24 mouse cellular contexts compared by ENCODE assay signal in genomic region chr10:45109974-45110373, GRCm38 (mm10). TPM values are rescaled to one million over a fixed set of nuclear protein-coding genes. Genes with fewer than 3 reads are reported as not detected.
DNase-seq lines count a peak whose midpoint lies in the region; ATAC-seq and TF ChIP-seq lines count a peak whose summit lies in the region.
"Had no signal": no experiment of that assay in that cellular context is flagged by ENCODE, and none has a peak within 500 bp of the region (broad histone marks: within the 10 kb centered on the region; RNA-seq: fewer than 3 reads in every experiment).

No protein-coding gene starts in this region.

- H3K4me1 ChIP-seq in heart, adult 2 months (ENCODE audit: control insufficient read depth, insufficient read depth, low read length) = no peaks in the 10 kb centered on the region
- H3K4me1 ChIP-seq in neural tube, embryonic 14.5 days (ENCODE audit: control insufficient read depth, insufficient read depth, low read length) = no peaks in the 10 kb centered on the region
- no peaks in the 10 kb centered on the region for H3K4me1 ChIP-seq in neural tube, embryonic 15.5 days
- H3K4me1 ChIP-seq in hindbrain, embryonic 16.5 days (ENCODE audit: control insufficient read depth, insufficient read depth, low read depth, low read length) = no peaks in the 10 kb centered on the region
- H3K4me1 ChIP-seq: embryonic facial prominence, embryonic 13.5 days; forebrain, embryonic 10.5 days; forebrain, embryonic 13.5 days had no signal

- H3ac ChIP-seq in myocyte (ENCODE audit: control insufficient read depth, insufficient read length) = no peak overlapping the region

- no peaks in the 10 kb centered on the region for H3K9me3 ChIP-seq in neural tube, embryonic 14.5 days (ENCODE audit: control insufficient read depth, low read length)
- H3K9me3 ChIP-seq in neural tube, embryonic 15.5 days (replicated peaks) = no peaks in the 10 kb centered on the region
- H3K9me3 ChIP-seq in hindbrain, embryonic 16.5 days (ENCODE audit: control insufficient read depth, low read length) = no peaks in the 10 kb centered on the region
- H3K9me3 ChIP-seq: embryonic facial prominence, embryonic 13.5 days; forebrain, embryonic 10.5 days; forebrain, embryonic 13.5 days; heart, embryonic 15.5 days had no signal

- WGBS in heart, adult 2 months = 71% methylated on average over 6 of the region's 6 CpGs
- WGBS in neural tube, embryonic 14.5 days = 76% methylated on average over 6 of the region's 6 CpGs
- 81% methylated on average over 6 of the region's 6 CpGs for WGBS in neural tube, embryonic 15.5 days
- 89% methylated on average over 6 of the region's 6 CpGs for WGBS in hindbrain, embryonic 16.5 days

- intact Hi-C loops in heart, adult 2 months (cut with DNase I) = loop anchor here (5.0 kb wide), 2 partner anchors 72 to 262 kb away; no protein-coding TSS in a partner anchor
- intact Hi-C loops in heart, postnatal 36 days (cut with DNase I) = no loop called here

- H3K9ac ChIP-seq in heart, adult 2 months (ENCODE audit: low read depth, low read length) = no peak overlapping the region
- no peak overlapping the region for H3K9ac ChIP-seq in neural tube, embryonic 14.5 days (replicated peaks; ENCODE audit: low read depth, low read length)
- H3K9ac ChIP-seq in neural tube, embryonic 15.5 days (replicated peaks) = no peak overlapping the region
- no peak overlapping the region for H3K9ac ChIP-seq in hindbrain, embryonic 16.5 days (ENCODE audit: low read depth, low read length)
- H3K9ac ChIP-seq: embryonic facial prominence, embryonic 13.5 days; forebrain, embryonic 13.5 days; heart, embryonic 15.5 days; hindbrain, embryonic 14.5 days had no signal

- ATAC-seq in neural tube, embryonic 14.5 days (ENCODE audit: low read depth) = 0 out of 2 replicates have a peak, but pooled peaks have one; percentile 33
- no peak for ATAC-seq in neural tube, embryonic 15.5 days (ENCODE audit: low FRiP score)
- no peak for ATAC-seq in hindbrain, embryonic 16.5 days
- ATAC-seq: forebrain, embryonic 13.5 days; forebrain, embryonic 16.5 days; intestine, postnatal 0 days; Patski had no signal

- H3K79me2 ChIP-seq in heart, adult 2 months (replicated peaks; ENCODE audit: control insufficient read depth, insufficient read depth, low read length) = no peaks in the 10 kb centered on the region
- H3K79me2 ChIP-seq in myocyte (ENCODE audit: control insufficient read depth, insufficient read depth) = no peaks in the 10 kb centered on the region

- no peak for TF ChIP-seq CTCF in heart, adult 2 months (IDR thresholded peaks at IDR 0.05)

- no peak overlapping the region for H3K4me2 ChIP-seq in neural tube, embryonic 14.5 days (ENCODE audit: low read depth, low read length)
- H3K4me2 ChIP-seq in neural tube, embryonic 15.5 days = no peak overlapping the region
- H3K4me2 ChIP-seq in myocyte (ENCODE audit: low read depth) = peak overlapping the region; percentile 28
- H3K4me2 ChIP-seq in hindbrain, embryonic 16.5 days (ENCODE audit: low read length) = no peak overlapping the region
- H3K4me2 ChIP-seq: embryonic facial prominence, embryonic 13.5 days; forebrain, embryonic 13.5 days; heart, embryonic 11.5 days; heart, embryonic 15.5 days; hindbrain, embryonic 14.5 days had no signal

- no peak for TF ChIP-seq EP300 in heart, adult 2 months (IDR thresholded peaks at IDR 0.05; ENCODE audit: insufficient read depth, low read depth, low read length)

- TF ChIP-seq POLR2A in heart, adult 2 months (IDR thresholded peaks at IDR 0.05; ENCODE audit: insufficient read depth, low read depth, low read length) = no peak
- TF ChIP-seq POLR2A in myocyte (IDR thresholded peaks at IDR 0.05; ENCODE audit: insufficient read length, low read depth) = no peak

- H3K27me3 ChIP-seq in heart, adult 2 months (ENCODE audit: control insufficient read depth, insufficient read depth, low read length) = no peaks in the 10 kb centered on the region
- no peaks in the 10 kb centered on the region for H3K27me3 ChIP-seq in neural tube, embryonic 14.5 days (ENCODE audit: control insufficient read depth, insufficient read depth, low read length)
- H3K27me3 ChIP-seq in neural tube, embryonic 15.5 days (replicated peaks) = no peaks in the 10 kb centered on the region
- no peaks in the 10 kb centered on the region for H3K27me3 ChIP-seq in myocyte (ENCODE audit: control insufficient read depth, insufficient read depth, insufficient read length)
- H3K27me3 ChIP-seq in hindbrain, embryonic 16.5 days (replicated peaks; ENCODE audit: control insufficient read depth, insufficient read depth, low read length) = no peaks in the 10 kb centered on the region
- H3K27me3 ChIP-seq: embryonic facial prominence, embryonic 13.5 days; forebrain, embryonic 13.5 days; heart, embryonic 15.5 days; Patski had no signal

- no peak overlapping the region for H3K4me3 ChIP-seq in heart, adult 2 months
- H3K4me3 ChIP-seq in neural tube, embryonic 14.5 days (ENCODE audit: low read depth, low read length) = no peak overlapping the region
- H3K4me3 ChIP-seq in neural tube, embryonic 15.5 days (replicated peaks) = no peak overlapping the region
- H3K4me3 ChIP-seq in myocyte = no peak overlapping the region
- H3K4me3 ChIP-seq in hindbrain, embryonic 16.5 days (ENCODE audit: low read length) = no peak overlapping the region
- H3K4me3 ChIP-seq: embryonic facial prominence, embryonic 13.5 days; forebrain, embryonic 10.5 days; forebrain, embryonic 13.5 days; heart, embryonic 15.5 days had no signal

- DNase-seq in heart, adult 2 months = no peak
- DNase-seq in heart, postnatal 36 days = no peak
- DNase-seq: adrenal gland, postnatal 10 days; adrenal gland, postnatal 36 days; cerebellum, adult 2 months; cerebellum, adult 9-11 months; cerebellum, postnatal 25 days; gastrocnemius, postnatal 10 days; gastrocnemius, postnatal 36 days; heart, postnatal 10 days; heart, postnatal 4 days had no signal

- H3K27ac ChIP-seq in heart, adult 2 months = peak overlapping the region; percentile 61
- H3K27ac ChIP-seq in neural tube, embryonic 14.5 days (ENCODE audit: low read depth, low read length) = no peak overlapping the region
- no peak overlapping the region for H3K27ac ChIP-seq in neural tube, embryonic 15.5 days (replicated peaks)
- H3K27ac ChIP-seq in hindbrain, embryonic 16.5 days (ENCODE audit: low read depth, low read length) = no peak overlapping the region
- H3K27ac ChIP-seq: embryonic facial prominence, embryonic 13.5 days; forebrain, embryonic 10.5 days; forebrain, embryonic 13.5 days; heart, embryonic 15.5 days; hindbrain, embryonic 14.5 days had no signal

- H3K36me3 ChIP-seq in heart, adult 2 months (ENCODE audit: control insufficient read depth, insufficient read depth, low read length) = peaks cover 3% of the 10 kb centered on the region; the same call in 1 of the 2 replicates
- peaks cover 6% of the 10 kb centered on the region; the same call in 1 of the 2 replicates for H3K36me3 ChIP-seq in neural tube, embryonic 14.5 days (ENCODE audit: control insufficient read depth, insufficient read depth, low read length)
- H3K36me3 ChIP-seq in neural tube, embryonic 15.5 days = peaks cover 34% of the 10 kb centered on the region
- H3K36me3 ChIP-seq in myocyte (ENCODE audit: control insufficient read depth, insufficient read depth) = peaks cover 55% of the 10 kb centered on the region
- peaks cover 4% of the 10 kb centered on the region for H3K36me3 ChIP-seq in hindbrain, embryonic 16.5 days (ENCODE audit: control insufficient read depth, insufficient read depth, low read length)

TF ChIP-seq in myocyte, 11 proteins besides CTCF, POLR2A, EP300 and RAD21:
- TF ChIP-seq CEBPB (IDR thresholded peaks at IDR 0.05; ENCODE audit: insufficient read depth, poor library complexity, severe bottlenecking) = no peak
- peak; percentile 51 to 61 (median 53) for TF ChIP-seq MYOD1 (IDR thresholded peaks at IDR 0.05; ENCODE audit: control insufficient read depth in 1 of 3, insufficient read length in 2 of 3, low read depth in 2 of 3)
- TF ChIP-seq E2F4 (IDR thresholded peaks at IDR 0.05; ENCODE audit: insufficient read depth) = no peak
- TF ChIP-seq USF1 (IDR thresholded peaks at IDR 0.05; ENCODE audit: low read depth) = no peak
- TF ChIP-seq MYOG (IDR thresholded peaks at IDR 0.05; ENCODE audit: control insufficient read depth in 1 of 3, insufficient read depth in 1 of 3, insufficient read length in 2 of 3, low read depth in 2 of 3) = peak in 1 of 3 experiments; percentile 69
- TF ChIP-seq REST (IDR thresholded peaks at IDR 0.05; ENCODE audit: insufficient read depth, insufficient read length) = no peak
- no peak for TF ChIP-seq TCF12 (IDR thresholded peaks at IDR 0.05; ENCODE audit: insufficient read depth, poor library complexity, severe bottlenecking)
- no peak for TF ChIP-seq MAX (IDR thresholded peaks at IDR 0.05; ENCODE audit: low read depth)
- TF ChIP-seq TCF3 (IDR thresholded peaks at IDR 0.05; ENCODE audit: insufficient read length, low read depth) = no peak
TF ChIP-seq in myocyte: peak in this region for 2.

RNA-seq across cellular contexts. Expression of gene Prep, which starts 43.0 kb away (rescaled TPM):
- total RNA-seq in heart, adult 2 months (2021) = 10 to 100 TPM; 12.1 to 13.8 TPM
- 7.9 and 11.8 TPM in 2 replicates for polyA plus RNA-seq in heart, adult 2 months (2012; rRNA removed)
- 10 to 100 TPM; 15.6 TPM for total RNA-seq in heart, postnatal 36 days (2021)
- polyA plus RNA-seq in neural tube, embryonic 14.5 days (2014; fragmentation: Nextera tagmentation; extraction: Ambion mirVana) = 18.3 and 25.5 TPM in 2 replicates
- 24.1 and 26.1 TPM in 2 replicates for polyA plus RNA-seq in neural tube, embryonic 15.5 days (2015; fragmentation: Nextera tagmentation; extraction: Ambion mirVana)
- 35.6 TPM for polyA plus RNA-seq in myocyte (2012; fragmentation: generic; extraction: Trizol)
- polyA plus RNA-seq in hindbrain, embryonic 16.5 days (2015; fragmentation: Nextera tagmentation; extraction: Ambion mirVana) = 26.9 and 28.1 TPM in 2 replicates
